Mouse (Mus musculus): ENCODE results near the gene Srgap3.
"Not testable (repeated sequence)": the region's sequence is repeated elsewhere in the genome, so short reads cannot be mapped to it uniquely, and the experiment has no call there.

Gene Srgap3

GRCm38 (mm10) chr6:112752007-112752406 lies 195.1 kb downstream of the Srgap3 start:
- no peak for DNase-seq (ENCODE audit: low spot score in 2 of 2)

- DNase-seq (ENCODE audit: low spot score in 2 of 2), result no peak
These were observed 204.8 kb downstream of the Srgap3 start for GRCm38 (mm10) chr6:112742297-112742696.

- DNase-seq (ENCODE audit: low spot score in 2 of 2), result no peak
These were observed 205.3 kb downstream of the Srgap3 start for GRCm38 (mm10) chr6:112741766-112742165.

GRCm38 (mm10) chr6:112739635-112740034 lies 207.4 kb downstream of the Srgap3 start:
- no peak for DNase-seq (ENCODE audit: low spot score in 2 of 2)

- no peak for DNase-seq (ENCODE audit: low spot score in 2 of 2)
These were observed 208.1 kb downstream of the Srgap3 start for GRCm38 (mm10) chr6:112738924-112739323.

GRCm38 (mm10) chr6:112736471-112736870 lies 210.6 kb downstream of the Srgap3 start:
- DNase-seq (ENCODE audit: low spot score in 2 of 2), result no peak

GRCm38 (mm10) chr6:112735054-112735453 lies 212.0 kb downstream of the Srgap3 start:
- no peak for DNase-seq (ENCODE audit: low spot score in 2 of 2)

- DNase-seq (ENCODE audit: low spot score in 2 of 2), result no peak
These were observed 213.1 kb downstream of the Srgap3 start for GRCm38 (mm10) chr6:112733942-112734341.

- no peak for DNase-seq (ENCODE audit: low spot score in 2 of 2)
These were observed 214.6 kb downstream of the Srgap3 start for GRCm38 (mm10) chr6:112732434-112732833.

- DNase-seq (ENCODE audit: low spot score in 2 of 2), result no peak
These were observed 215.7 kb downstream of the Srgap3 start for GRCm38 (mm10) chr6:112731386-112731785.

- DNase-seq (ENCODE audit: low spot score in 2 of 2), result peak; percentile 84 to 92
These were observed 218.2 kb downstream of the Srgap3 start for GRCm38 (mm10) chr6:112728760-112729422.

GRCm38 (mm10) chr6:112725468-112725867 lies 221.6 kb downstream of the Srgap3 start:
- no peak for DNase-seq (ENCODE audit: low spot score in 2 of 2)

GRCm38 (mm10) chr6:112720409-112721080 lies 226.5 kb downstream of the Srgap3 start:
- DNase-seq (ENCODE audit: low spot score in 2 of 2), result no peak

GRCm38 (mm10) chr6:112719983-112720382 lies 227.1 kb downstream of the Srgap3 start:
- DNase-seq (ENCODE audit: low spot score in 2 of 2), result no peak

GRCm38 (mm10) chr6:112717168-112717567 lies 229.9 kb downstream of the Srgap3 start:
- DNase-seq (ENCODE audit: low spot score in 2 of 2), result no peak

- no peak for DNase-seq (ENCODE audit: low spot score in 2 of 2)
These were observed 233.1 kb downstream of the Srgap3 start for GRCm38 (mm10) chr6:112713951-112714350.

- not testable (repeated sequence) for DNase-seq (ENCODE audit: low spot score in 2 of 2)
These were observed 244.8 kb downstream of the Srgap3 start for GRCm38 (mm10) chr6:112702296-112702695.

GRCm38 (mm10) chr6:112700392-112700791 lies 246.7 kb downstream of the Srgap3 start:
- DNase-seq (ENCODE audit: low spot score in 2 of 2), result no peak

GRCm38 (mm10) chr6:112699115-112699514 lies 248.0 kb downstream of the Srgap3 start:
- no peak for DNase-seq (ENCODE audit: low spot score in 2 of 2)

GRCm38 (mm10) chr6:112696056-112696950 lies 250.8 kb downstream of the Srgap3 start, which contains the start of gene Rad18:
Rad18 (minus strand) TSS chr6:112696686.
- DNase-seq (ENCODE audit: low spot score in 2 of 2), result peak; percentile 77 to 79

GRCm38 (mm10) chr6:112694492-112694891 lies 252.6 kb downstream of the Srgap3 start:
- no peak for DNase-seq (ENCODE audit: low spot score in 2 of 2)

- no peak for DNase-seq (ENCODE audit: low spot score in 2 of 2)
These were observed 255.5 kb downstream of the Srgap3 start for GRCm38 (mm10) chr6:112691523-112691922.
